In the genomic region with DNA sequence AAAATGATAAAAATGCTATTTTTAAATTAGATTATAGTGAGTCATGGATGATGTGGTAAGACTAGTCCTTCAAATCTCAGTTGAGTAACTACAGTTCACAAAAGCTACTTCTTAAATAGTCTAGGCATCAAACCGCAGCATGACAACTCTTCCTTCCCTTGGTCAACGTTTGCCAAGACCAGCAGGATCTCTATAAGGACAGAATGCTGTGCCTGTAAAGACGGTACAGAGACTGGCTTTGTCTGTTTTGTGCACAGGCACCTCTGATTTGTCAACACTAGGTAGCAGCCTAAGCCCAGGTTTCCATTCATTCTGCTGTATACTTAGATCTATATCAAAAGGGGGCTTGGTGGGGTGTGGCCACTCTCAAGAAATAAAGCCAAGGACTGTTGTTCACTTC, we compare ENCODE assay signal across 10 mouse cellular contexts. TPM values are rescaled to one million over a fixed set of nuclear protein-coding genes. Genes with fewer than 3 reads are reported as not detected.
A peak's percentile ranks its signal among the peaks of the same experiment; 100 is the strongest.
DNase-seq lines count a peak whose midpoint lies in the region; ATAC-seq and TF ChIP-seq lines count a peak whose summit lies in the region.
"Had no signal": no experiment of that assay in that cellular context is flagged by ENCODE, and none has a peak within 500 bp of the region (broad histone marks: within the 10 kb centered on the region; RNA-seq: fewer than 3 reads in every experiment).

No protein-coding gene starts in this region.

- TF ChIP-seq EP300 in lung, postnatal 0 days (IDR thresholded peaks at IDR 0.05) = peak; percentile 34; the same call in 1 of the 2 replicates

- H3K36me3 ChIP-seq in ES-E14 (ENCODE audit: control insufficient read depth, insufficient read depth, low read length, poor library complexity, severe bottlenecking) = no peaks in the 10 kb centered on the region
- no peaks in the 10 kb centered on the region for H3K36me3 ChIP-seq in embryonic facial prominence, embryonic 11.5 days (replicated peaks; ENCODE audit: control insufficient read depth, insufficient read depth, low read depth, low read length)
- no peaks in the 10 kb centered on the region for H3K36me3 ChIP-seq in lung, postnatal 0 days (ENCODE audit: insufficient read depth, low read length)
- H3K36me3 ChIP-seq in splenic B cell, adult 2 months (ENCODE audit: control insufficient read depth, insufficient read depth, low read length, poor library complexity, severe bottlenecking) = no peaks in the 10 kb centered on the region
- H3K36me3 ChIP-seq: embryonic facial prominence, embryonic 15.5 days; liver, embryonic 13.5 days had no signal

- no peaks in the 10 kb centered on the region for H3K4me1 ChIP-seq in ES-E14 (ENCODE audit: control insufficient read depth in 2 of 2, insufficient read depth in 2 of 2, low read length in 2 of 2, poor library complexity in 1 of 2)
- H3K4me1 ChIP-seq in embryonic facial prominence, embryonic 11.5 days (ENCODE audit: control insufficient read depth, insufficient read depth, low read length) = no peaks in the 10 kb centered on the region
- no peaks in the 10 kb centered on the region for H3K4me1 ChIP-seq in lung, postnatal 0 days (ENCODE audit: insufficient read depth, low read depth, low read length)
- H3K4me1 ChIP-seq: embryonic facial prominence, embryonic 15.5 days had no signal

- in situ Hi-C loops in ES-E14 (cut with MboI; ENCODE audit: low sequenced_read_pairs in 2 of 2, unreplicated experiment in 2 of 2) = loop anchor here (10.0 to 25.0 kb wide), 4 partner anchors 288 to 1413 kb away; no protein-coding TSS in a partner anchor

- H3K4me3 ChIP-seq in ES-E14 (ENCODE audit: insufficient read depth in 1 of 2, low read depth in 1 of 2, low read length in 2 of 2, poor library complexity in 1 of 2, severe bottlenecking in 1 of 2) = no peak overlapping the region
- no peak overlapping the region for H3K4me3 ChIP-seq in embryonic facial prominence, embryonic 11.5 days (ENCODE audit: low read depth, low read length)
- H3K4me3 ChIP-seq in lung, postnatal 0 days (ENCODE audit: low read depth, low read length) = no peak overlapping the region
- H3K4me3 ChIP-seq: embryonic facial prominence, embryonic 15.5 days; liver, embryonic 13.5 days had no signal

- ATAC-seq in embryonic facial prominence, embryonic 11.5 days (replicated peaks; ENCODE audit: insufficient number of reproducible peaks, low FRiP score, low TSS enrichment, low read depth) = peak; percentile 56; the same call in 1 of the 2 replicates
- ATAC-seq in lung, postnatal 0 days = peak; percentile 70

- DNase-seq in kidney, postnatal 14 days = peak; percentile 17
- no peak for DNase-seq in kidney, postnatal 25 days
- no peak for DNase-seq in ES-E14 (ENCODE audit: low read depth, low spot score)
- peak; percentile 56 for DNase-seq in embryonic facial prominence, embryonic 11.5 days (ENCODE audit: low spot score)
- DNase-seq in lung, postnatal 0 days (ENCODE audit: low spot score) = peak; percentile 72
- peak; percentile 48 for DNase-seq in splenic B cell, adult 2 months (ENCODE audit: low read depth, low spot score)
- DNase-seq in frontal cortex, postnatal 14 days (ENCODE audit: low spot score in 2 of 2) = no peak
- no peak for DNase-seq in kidney, adult 11 months
- DNase-seq: liver, embryonic 13.5 days had no signal

- WGBS in embryonic facial prominence, embryonic 11.5 days = 31% methylated on average over 3 of the region's 3 CpGs
- 14% methylated on average over 3 of the region's 3 CpGs for WGBS in lung, postnatal 0 days

- no peaks in the 10 kb centered on the region for H3K27me3 ChIP-seq in embryonic facial prominence, embryonic 11.5 days (ENCODE audit: control insufficient read depth, insufficient read depth, low read length)
- H3K27me3 ChIP-seq in lung, postnatal 0 days (replicated peaks; ENCODE audit: insufficient read depth, low read length) = no peaks in the 10 kb centered on the region
- no peaks in the 10 kb centered on the region for H3K27me3 ChIP-seq in splenic B cell, adult 2 months (ENCODE audit: control insufficient read depth, insufficient read depth, low read length, poor library complexity, severe bottlenecking)
- H3K27me3 ChIP-seq: embryonic facial prominence, embryonic 15.5 days; liver, embryonic 13.5 days had no signal

- no peak overlapping the region for H3K9ac ChIP-seq in ES-E14 (ENCODE audit: insufficient read depth, low read depth, low read length, poor library complexity, severe bottlenecking)
- H3K9ac ChIP-seq in embryonic facial prominence, embryonic 11.5 days (replicated peaks; ENCODE audit: low read length) = no peak overlapping the region
- no peak overlapping the region for H3K9ac ChIP-seq in lung, postnatal 0 days (replicated peaks; ENCODE audit: low read depth)
- H3K9ac ChIP-seq: embryonic facial prominence, embryonic 15.5 days; liver, embryonic 13.5 days had no signal

- no peaks in the 10 kb centered on the region for H3K9me3 ChIP-seq in ES-E14 (ENCODE audit: control insufficient read depth, insufficient read depth, low read depth, low read length)
- H3K9me3 ChIP-seq in embryonic facial prominence, embryonic 11.5 days (replicated peaks; ENCODE audit: control insufficient read depth, low read length) = no peaks in the 10 kb centered on the region
- H3K9me3 ChIP-seq in lung, postnatal 0 days (ENCODE audit: low read length) = no peaks in the 10 kb centered on the region
- H3K9me3 ChIP-seq: embryonic facial prominence, embryonic 15.5 days; liver, embryonic 13.5 days had no signal

- peak; percentile 70 for TF ChIP-seq CTCF in lung, postnatal 0 days (IDR thresholded peaks at IDR 0.05)

- H3K4me2 ChIP-seq in embryonic facial prominence, embryonic 11.5 days (ENCODE audit: low read depth, low read length) = no peak overlapping the region
- H3K4me2 ChIP-seq in lung, postnatal 0 days (replicated peaks; ENCODE audit: low read depth, low read length) = no peak overlapping the region
- H3K4me2 ChIP-seq: embryonic facial prominence, embryonic 15.5 days; liver, embryonic 13.5 days had no signal

- no peak overlapping the region for H3K27ac ChIP-seq in ES-E14 (ENCODE audit: insufficient read depth, low read depth, low read length, poor library complexity, severe bottlenecking)
- no peak overlapping the region for H3K27ac ChIP-seq in embryonic facial prominence, embryonic 11.5 days (replicated peaks; ENCODE audit: low read depth, low read length)
- H3K27ac ChIP-seq in lung, postnatal 0 days (ENCODE audit: low read length) = no peak overlapping the region
- H3K27ac ChIP-seq: embryonic facial prominence, embryonic 15.5 days; liver, embryonic 13.5 days had no signal

TF ChIP-seq in ES-E14, 5 proteins besides CTCF, POLR2A, EP300 and RAD21:
- TF ChIP-seq CHD2 (IDR thresholded peaks at IDR 0.05; ENCODE audit: low read depth, low read length) (no peak), ZC3H11A (IDR thresholded peaks at IDR 0.05; ENCODE audit: borderline replicate concordance, low read depth, low read length) (peak; percentile 58; the same call in 1 of the 2 replicates)

RNA-seq across cellular contexts. Expression of a gene that starts 27.8 kb away (rescaled TPM):
- total RNA-seq in ES-E14 (2012; rRNA removed) = 63.4 and 65.1 TPM in 2 replicates
- polyA plus RNA-seq in embryonic facial prominence, embryonic 11.5 days (2014; fragmentation: Nextera tagmentation; extraction: Ambion mirVana) = 105 and 107 TPM in 2 replicates
- polyA plus RNA-seq in lung, postnatal 0 days (2015; fragmentation: Nextera tagmentation; extraction: Ambion mirVana) = 158 and 187 TPM in 2 replicates

Comparison
In these comparisons a context has a peak if more than half of its experiments do, and no peak if none do; other contexts are left out.
1. DNase-seq: peak in kidney, postnatal 14 days (single experiment), embryonic facial prominence, embryonic 11.5 days (single experiment), lung, postnatal 0 days (single experiment) and splenic B cell, adult 2 months (single experiment); none in kidney, postnatal 25 days (0 of 2), ES-E14 (single experiment), frontal cortex, postnatal 14 days (0 of 2) and kidney, adult 11 months (single experiment).